Mouse (Mus musculus) limb, embryonic 12.5 days (tissue): Measurements from ENCODE around the gene Nxnl2. TPM values are rescaled to one million over a fixed set of nuclear protein-coding genes. Genes with fewer than 3 reads are reported as not detected.

Experiments used
- ATAC-seq: fragments of 200-750 bp; cut with Nextera tagmentation; 2 replicates; pipeline ENCODE4 v1.8.0; 2017; ENCODE audit warnings: low read depth, moderate TSS enrichment; ENCODE audit not compliant: insufficient number of reproducible peaks, insufficient read depth, low FRiP score, low TSS enrichment
- H3K27ac ChIP-seq: fragments of 300-500 bp; sonication (generic); 2 replicates; pipeline ENCODE4 v1.5.1; 2016; ENCODE audit warnings: mild to moderate bottlenecking, moderate library complexity
- H3K27me3 ChIP-seq: fragments of 300-500 bp; sonication (generic); 2 replicates; pipeline ENCODE4 v1.6.1; 2016; ENCODE audit warnings: mild to moderate bottlenecking, moderate library complexity
- H3K36me3 ChIP-seq: fragments of 300-500 bp; sonication (generic); 2 replicates; pipeline ENCODE4 v1.6.1; 2016; ENCODE audit warnings: mild to moderate bottlenecking, moderate library complexity
- H3K4me1 ChIP-seq: fragments of 300-500 bp; sonication (generic); replicated peaks from 2 replicates; pipeline ENCODE4 v1.6.1; 2016
- H3K4me2 ChIP-seq: fragments of 300-500 bp; sonication (generic); 2 replicates; pipeline ENCODE4 v1.6.1; 2016; ENCODE audit warnings: mild to moderate bottlenecking, moderate library complexity
- H3K4me3 ChIP-seq: fragments of 300-500 bp; sonication (generic); replicated peaks from 2 replicates; pipeline ENCODE4 v1.5.1; 2016; ENCODE audit warnings: mild to moderate bottlenecking
- H3K9ac ChIP-seq: fragments of 300-500 bp; sonication (generic); replicated peaks from 2 replicates; pipeline ENCODE4 v1.6.1; 2016; ENCODE audit warnings: mild to moderate bottlenecking, moderate library complexity
- H3K9me3 ChIP-seq: fragments of 300-500 bp; sonication (generic); 2 replicates; pipeline ENCODE4 v1.6.1; 2016; ENCODE audit warnings: mild to moderate bottlenecking, moderate library complexity
- WGBS: fragments of 180-500 bp; shearing (Covaris S2); methylation state at CpG from one replicate; pipeline ENCODE4 v1.1.7; 2016; 5-methylcytosine and 5-hydroxymethylcytosine counted together
- polyA plus RNA-seq: library from polyadenylated mRNA; unstranded; fragments of >200 nt; fragmentation: Nextera tagmentation; extraction: Ambion mirVana; gene quantifications from 2 replicates; pipeline ENCODE4 v1.2.1, GENCODE M21; 2016

Gene Nxnl2
- polyA plus RNA-seq, 1 experiment from 2014 or later, result 9.5 TPM

DNA sequence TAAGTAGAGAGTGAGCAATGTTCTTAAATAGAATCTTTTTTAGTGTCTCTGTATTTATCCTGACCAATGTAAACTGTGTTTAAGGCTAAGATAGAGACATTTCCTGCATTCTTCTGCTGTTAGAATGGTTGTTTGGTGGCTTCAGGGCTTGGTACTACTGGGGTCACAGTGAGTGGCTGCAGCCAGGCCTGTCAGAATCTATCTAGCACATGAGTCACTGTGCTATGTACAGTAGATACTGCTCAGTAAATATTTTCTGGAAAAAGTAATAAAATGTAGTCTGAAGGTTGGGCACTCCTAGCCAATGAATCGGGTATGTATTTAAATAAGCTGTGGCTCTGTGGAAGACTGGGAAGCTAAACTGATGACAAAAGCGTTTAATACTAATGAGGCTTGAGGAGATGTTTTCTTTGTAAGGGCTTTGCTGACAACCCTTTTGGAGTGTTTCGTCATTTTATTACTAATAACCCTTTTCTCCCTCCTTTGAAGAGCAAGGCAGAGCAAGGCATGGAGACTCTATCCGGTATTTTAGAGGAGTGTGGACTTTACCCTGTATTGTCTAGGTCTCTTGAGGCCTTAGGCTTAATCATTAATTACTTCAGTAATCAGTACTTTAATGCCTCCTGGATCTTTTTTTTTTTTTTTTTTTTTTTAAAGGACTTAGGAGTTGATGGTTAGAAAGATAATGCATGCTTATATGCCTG, 17.7 kb upstream of the Nxnl2 start:
- Histone ChIP-seq H3K4me2 (no peak overlapping the region), H3K27ac (no peak overlapping the region), H3K9me3 (no peaks in the 10 kb centered on the region), H3K4me1 (no peaks in the 10 kb centered on the region), H3K4me3 (no peak overlapping the region), H3K36me3 (peaks cover 77% of the 10 kb centered on the region), H3K27me3 (no peaks in the 10 kb centered on the region), H3K9ac (no peak overlapping the region)
- WGBS, result 91% methylated on average over 4 of the region's 4 CpGs
- ATAC-seq, result no peak

DNA sequence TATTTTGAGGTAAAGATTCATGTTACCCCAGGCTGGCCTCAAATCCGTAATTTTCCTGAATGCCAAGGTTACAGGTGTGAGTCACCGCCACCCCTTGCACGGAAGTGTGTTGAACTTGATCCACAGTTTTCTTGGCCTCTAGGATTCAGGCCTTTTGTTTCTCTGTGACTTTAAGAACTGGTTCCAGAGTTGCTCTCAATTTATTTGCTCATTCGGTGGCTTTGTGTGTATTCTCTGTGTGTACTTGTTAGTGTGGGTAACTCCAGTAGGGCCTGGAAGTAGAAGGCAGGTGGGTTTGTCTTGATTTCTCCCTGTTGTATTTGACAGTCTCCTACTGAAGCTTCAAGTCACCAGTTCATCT, 17.2 kb upstream of the Nxnl2 start:
- Histone ChIP-seq H3K9ac (no peak overlapping the region), H3K4me3 (no peak overlapping the region), H3K9me3 (no peaks in the 10 kb centered on the region), H3K4me2 (no peak overlapping the region), H3K27me3 (no peaks in the 10 kb centered on the region), H3K27ac (no peak overlapping the region), H3K4me1 (no peaks in the 10 kb centered on the region), H3K36me3 (peaks cover 77% of the 10 kb centered on the region)
- 94% methylated on average over 4 of the region's 4 CpGs for WGBS
- ATAC-seq, result no peak

DNA sequence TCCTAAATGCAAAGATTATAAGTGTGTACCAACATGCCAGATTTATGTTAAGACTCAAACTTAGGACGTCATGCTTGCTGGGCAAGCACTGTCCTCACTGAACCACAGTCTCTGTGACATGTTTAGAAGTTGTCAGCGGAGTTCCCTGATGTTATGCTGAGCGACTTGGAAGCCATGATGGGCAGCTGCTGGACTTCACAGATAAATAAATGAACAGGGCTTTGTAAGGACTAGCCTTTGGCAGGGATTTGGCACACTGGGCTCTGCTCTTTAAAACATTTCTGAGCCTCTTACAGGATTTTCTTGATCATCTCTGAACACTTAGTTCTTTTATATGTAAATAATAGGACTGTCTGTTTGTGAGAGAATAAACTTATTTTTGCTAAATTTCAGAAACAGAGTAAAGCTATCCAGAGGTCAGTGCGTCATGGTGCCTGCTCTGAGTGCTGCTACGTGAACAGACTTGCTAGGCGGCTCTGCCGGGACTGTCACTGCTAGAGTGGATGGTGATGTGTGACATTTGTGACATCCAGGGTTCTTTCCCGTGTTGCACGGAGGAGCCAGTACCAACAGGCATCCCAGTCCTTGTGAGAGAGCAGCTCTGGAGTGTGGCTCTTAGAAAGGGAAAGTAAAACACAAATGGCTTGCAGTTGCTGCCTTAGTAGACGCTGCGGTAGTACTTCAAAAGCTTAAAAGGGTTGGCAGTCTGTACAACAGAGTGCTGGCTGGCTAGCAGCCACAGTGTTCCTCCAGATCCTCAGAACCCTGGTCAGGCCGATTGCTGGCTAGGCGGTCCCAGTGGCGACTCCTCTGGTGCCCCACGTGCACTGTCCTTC, 15.4 kb upstream of the Nxnl2 start:
- Histone ChIP-seq H3K27ac (no peak overlapping the region), H3K9me3 (no peaks in the 10 kb centered on the region), H3K4me3 (no peak overlapping the region), H3K27me3 (no peaks in the 10 kb centered on the region), H3K4me1 (no peaks in the 10 kb centered on the region), H3K4me2 (no peak overlapping the region), H3K9ac (no peak overlapping the region), H3K36me3 (peaks cover 66% of the 10 kb centered on the region)
- no peak for ATAC-seq
- 90% methylated on average over 15 of the region's 15 CpGs for WGBS

DNA sequence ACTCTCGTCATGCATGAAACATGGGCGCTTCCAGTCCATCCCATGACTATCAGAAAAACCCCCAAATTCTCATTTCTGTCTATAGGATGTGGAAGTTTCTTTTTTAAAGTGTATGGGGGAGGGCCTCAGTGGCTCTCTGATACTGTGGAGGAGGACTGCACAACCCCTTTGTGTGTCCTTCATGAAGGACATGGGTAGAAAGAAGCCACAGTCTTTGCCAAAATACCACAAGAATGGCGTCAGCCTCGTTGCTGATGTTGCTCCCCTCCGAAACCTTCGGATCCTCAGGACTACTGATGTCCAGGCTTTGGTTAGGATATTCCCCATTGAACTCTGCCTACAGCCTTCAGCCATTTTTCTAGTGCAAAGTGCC, 14.8 kb upstream of the Nxnl2 start:
- Histone ChIP-seq H3K27me3 (no peaks in the 10 kb centered on the region), H3K4me3 (no peak overlapping the region), H3K36me3 (peaks cover 60% of the 10 kb centered on the region), H3K9me3 (no peaks in the 10 kb centered on the region), H3K4me2 (no peak overlapping the region), H3K9ac (no peak overlapping the region), H3K4me1 (no peaks in the 10 kb centered on the region), H3K27ac (no peak overlapping the region)
- 93% methylated on average over 6 of the region's 6 CpGs for WGBS
- ATAC-seq, result no peak

DNA sequence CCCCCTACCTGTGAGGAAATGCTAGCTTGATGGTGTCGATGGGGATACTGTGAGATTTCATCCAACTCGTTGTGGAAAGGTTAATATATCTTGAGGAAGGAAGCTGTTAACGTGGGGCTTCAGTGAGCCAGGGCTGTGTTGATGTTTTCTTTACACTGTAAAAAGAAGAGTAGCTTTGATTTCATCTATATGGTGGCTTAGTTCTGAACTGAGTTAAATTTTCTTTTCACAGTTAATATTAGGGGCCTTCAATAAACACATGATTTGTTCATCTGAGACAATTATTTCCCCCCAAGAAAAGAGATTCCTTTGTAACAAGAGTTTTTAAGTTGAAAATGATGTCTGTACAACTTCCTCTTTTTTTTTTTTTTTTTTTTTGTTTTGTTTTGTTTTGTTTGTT, 13.5 kb upstream of the Nxnl2 start:
- no peaks in the 10 kb centered on the region for H3K4me1 ChIP-seq
- H3K27ac ChIP-seq, result no peak overlapping the region
- peaks cover 60% of the 10 kb centered on the region for H3K36me3 ChIP-seq
- 83% methylated on average over 3 of the region's 3 CpGs for WGBS
- H3K27me3 ChIP-seq, result no peaks in the 10 kb centered on the region
- H3K9ac ChIP-seq, result no peak overlapping the region
- no peak overlapping the region for H3K4me3 ChIP-seq
- H3K9me3 ChIP-seq, result 0 out of 2 replicates have a peak, but pooled peaks cover under 1% of the 10 kb centered on the region
- ATAC-seq, result no peak
- no peak overlapping the region for H3K4me2 ChIP-seq

DNA sequence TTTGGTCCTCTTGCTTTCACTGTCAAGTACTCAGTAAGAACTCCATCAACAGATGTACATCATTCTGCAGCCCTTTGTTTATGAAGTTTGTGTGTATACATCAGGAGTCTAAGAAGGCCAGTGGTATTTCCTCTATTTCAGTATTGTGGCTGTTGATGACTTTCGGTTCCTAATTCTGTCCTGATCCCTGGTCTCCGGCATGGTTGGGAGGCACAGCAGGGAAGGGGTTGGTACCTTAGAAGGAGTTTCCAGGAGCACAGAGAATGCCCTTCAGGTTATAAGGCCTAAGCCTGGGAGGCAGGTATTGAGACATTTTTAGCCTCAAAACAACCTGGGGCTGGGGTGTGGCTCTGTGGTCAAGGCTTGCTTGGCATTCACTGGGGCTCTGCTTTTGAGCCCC, 9.2 kb upstream of the Nxnl2 start:
- no peak overlapping the region for H3K9ac ChIP-seq
- H3K4me2 ChIP-seq, result no peak overlapping the region
- WGBS, result 95% methylated on average over 2 of the region's 2 CpGs
- ATAC-seq, result no peak
- peaks cover 30% of the 10 kb centered on the region for H3K36me3 ChIP-seq
- peaks cover 11% of the 10 kb centered on the region; the same call in 1 of the 2 replicates for H3K9me3 ChIP-seq
- no peaks in the 10 kb centered on the region; the same call in 1 of the 2 replicates for H3K4me1 ChIP-seq
- 0 out of 2 replicates have a peak overlapping the region, but pooled peaks have one; percentile 5 for H3K27ac ChIP-seq
- H3K27me3 ChIP-seq, result no peaks in the 10 kb centered on the region
- H3K4me3 ChIP-seq, result no peak overlapping the region

DNA sequence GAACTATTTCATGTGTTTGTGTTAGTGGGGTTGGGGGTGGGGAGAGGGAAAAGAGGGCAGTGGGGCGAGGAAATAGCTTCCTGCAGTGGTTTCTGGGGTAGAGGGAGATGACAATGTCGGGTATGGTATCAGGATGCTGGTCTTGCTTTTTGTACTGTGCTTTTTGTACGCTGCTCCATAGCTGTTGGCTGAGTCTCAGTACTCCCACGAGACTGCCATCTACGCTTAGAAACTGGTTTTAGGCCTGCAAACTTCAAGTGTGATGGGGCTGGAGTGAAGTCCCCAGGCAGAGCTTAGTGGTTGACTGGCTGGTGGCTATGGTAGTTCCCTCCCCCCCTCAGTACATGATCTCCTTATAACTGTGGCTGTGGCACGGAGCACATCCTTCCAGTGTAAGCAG, 8.6 kb upstream of the Nxnl2 start:
- Histone ChIP-seq H3K36me3 (peaks cover 29% of the 10 kb centered on the region), H3K4me3 (no peak overlapping the region), H3K4me2 (no peak overlapping the region), H3K27ac (no peak overlapping the region), H3K9me3 (peaks cover 11% of the 10 kb centered on the region; the same call in 1 of the 2 replicates), H3K9ac (no peak overlapping the region), H3K4me1 (no peaks in the 10 kb centered on the region; the same call in 1 of the 2 replicates), H3K27me3 (no peaks in the 10 kb centered on the region)
- no peak for ATAC-seq
- 92% methylated on average over 6 of the region's 6 CpGs for WGBS

DNA sequence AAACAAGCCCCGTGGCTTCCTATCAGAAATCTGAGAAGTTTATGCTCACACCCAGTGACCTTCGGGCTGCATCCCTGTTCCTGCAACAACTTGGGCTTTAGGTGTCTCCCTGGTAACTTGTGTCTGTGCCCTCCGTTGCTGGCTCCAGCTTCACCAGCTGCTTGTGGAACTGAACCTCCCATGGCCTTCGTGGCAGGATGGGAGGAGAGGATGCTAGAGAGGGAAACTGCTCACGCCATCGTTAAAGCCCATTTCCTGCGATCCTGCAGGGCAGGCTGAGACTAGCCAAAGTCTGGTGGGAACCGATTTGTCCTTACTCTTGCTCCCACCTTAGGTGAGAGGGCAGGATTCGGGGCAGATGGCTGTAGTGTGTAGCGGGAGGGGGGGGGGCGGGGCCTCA, 4.1 kb upstream of the Nxnl2 start:
- no peak for ATAC-seq
- H3K27ac ChIP-seq, result no peak overlapping the region
- no peak overlapping the region for H3K9ac ChIP-seq

DNA sequence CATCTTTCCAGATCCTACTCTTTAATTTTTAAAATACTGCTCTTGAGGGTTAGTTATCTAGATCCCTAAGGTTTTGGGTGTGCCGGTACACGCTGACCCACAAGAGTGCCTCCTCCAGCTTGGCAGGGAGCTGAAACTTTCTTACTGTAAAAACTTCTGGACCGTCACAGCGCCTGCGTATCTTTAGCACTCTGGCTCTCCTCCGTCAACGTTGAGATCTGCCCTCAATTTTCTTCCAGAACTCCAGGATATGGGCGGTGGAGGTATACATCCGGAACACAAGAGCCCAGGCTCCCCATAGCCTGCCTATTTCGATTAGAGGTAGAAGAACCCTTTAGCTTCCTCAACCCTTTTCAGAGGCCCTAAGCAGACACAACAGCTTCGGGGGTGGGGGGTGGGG, 607 bp upstream of the Nxnl2 start:
- WGBS, result 36% methylated on average over 11 of the region's 11 CpGs
- Histone ChIP-seq H3K9ac (no peak overlapping the region; the same call in 1 of the 2 replicates), H3K27ac (no peak overlapping the region), H3K9me3 (0 out of 2 replicates have a peak, but pooled peaks cover 6% of the 10 kb centered on the region), H3K36me3 (no peaks in the 10 kb centered on the region), H3K4me3 (peak overlapping the region; percentile 58), H3K27me3 (peaks cover 26% of the 10 kb centered on the region), H3K4me2 (peak overlapping the region; percentile 99), H3K4me1 (peaks cover 20% of the 10 kb centered on the region)
- peak; percentile 4; the same call in 1 of the 2 replicates for ATAC-seq

More for the DNA sequence above, 4.1 kb upstream of the Nxnl2 start:
- Histone ChIP-seq H3K27me3 (peaks cover 13% of the 10 kb centered on the region), H3K4me2 (no peak overlapping the region), H3K4me3 (no peak overlapping the region), H3K9me3 (peaks cover 11% of the 10 kb centered on the region; the same call in 1 of the 2 replicates), H3K4me1 (peaks cover 13% of the 10 kb centered on the region), H3K36me3 (peaks cover 15% of the 10 kb centered on the region)
- 48% methylated on average over 11 of the region's 11 CpGs for WGBS

DNA sequence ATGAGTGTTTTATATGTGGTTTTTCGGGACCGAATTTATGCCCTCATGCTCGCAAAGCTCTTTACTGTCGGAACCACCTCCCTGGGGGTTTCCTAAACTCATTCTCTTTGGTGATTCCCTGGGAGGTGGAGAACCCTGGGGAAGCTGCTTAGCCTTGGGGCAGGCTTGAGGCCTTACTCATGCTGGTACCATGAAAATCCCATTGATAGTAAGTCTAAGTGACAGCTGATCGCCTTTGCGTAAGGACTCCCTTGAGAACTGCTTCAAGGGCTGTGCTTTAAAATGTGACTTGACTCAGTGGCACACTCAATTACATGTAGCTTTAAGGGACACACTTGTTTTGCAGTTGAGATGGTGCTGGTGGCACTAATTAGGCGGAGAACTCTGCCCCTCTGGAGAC, 1.8 kb downstream of the Nxnl2 start:
- H3K27me3 ChIP-seq, result peaks cover 26% of the 10 kb centered on the region
- 0 out of 2 replicates have a peak, but pooled peaks cover 6% of the 10 kb centered on the region for H3K9me3 ChIP-seq
- 76% methylated on average over 7 of the region's 7 CpGs for WGBS
- H3K27ac ChIP-seq, result no peak overlapping the region
- H3K4me3 ChIP-seq, result no peak overlapping the region
- no peak for ATAC-seq
- no peak overlapping the region for H3K9ac ChIP-seq
- H3K36me3 ChIP-seq, result no peaks in the 10 kb centered on the region
- peaks cover 20% of the 10 kb centered on the region for H3K4me1 ChIP-seq
- no peak overlapping the region for H3K4me2 ChIP-seq

DNA sequence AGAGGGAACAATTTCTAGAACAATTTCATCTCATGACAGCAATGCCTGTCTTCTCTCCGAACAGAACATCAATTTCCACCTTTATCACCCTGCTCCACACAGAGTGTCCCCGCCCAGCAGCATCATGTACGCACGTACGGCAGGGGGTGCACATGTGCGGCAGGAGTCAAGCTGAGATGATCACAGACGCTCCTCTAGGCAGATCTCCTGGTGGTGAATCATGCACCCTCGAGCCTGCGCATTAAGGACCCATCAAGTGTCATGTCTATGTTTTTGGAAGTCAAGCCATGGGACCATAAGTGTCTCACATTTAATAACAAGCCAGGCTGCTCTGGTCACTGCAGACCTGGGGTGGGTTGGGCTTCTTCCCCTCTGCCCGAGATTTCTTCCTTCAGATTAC, 8.1 kb downstream of the Nxnl2 start:
- Histone ChIP-seq H3K9ac (no peak overlapping the region), H3K27me3 (0 out of 2 replicates have a peak, but pooled peaks cover 3% of the 10 kb centered on the region), H3K4me3 (no peak overlapping the region), H3K36me3 (no peaks in the 10 kb centered on the region), H3K9me3 (no peaks in the 10 kb centered on the region), H3K4me1 (no peaks in the 10 kb centered on the region), H3K27ac (no peak overlapping the region), H3K4me2 (no peak overlapping the region)
- WGBS, result 85% methylated on average over 10 of the region's 10 CpGs
- ATAC-seq, result no peak
